Mouse (Mus musculus) neural tube, embryonic 12.5 days (tissue): ENCODE measurements around the gene Gm11555. TPM values are rescaled to one million over a fixed set of nuclear protein-coding genes. Genes with fewer than 3 reads are reported as not detected.
"Not testable (repeated sequence)": the region's sequence is repeated elsewhere in the genome, so short reads cannot be mapped to it uniquely, and the experiment has no call there.

ENCODE experiments used
- ATAC-seq: fragments of 200-750 bp; cut with Nextera tagmentation; 2 replicates; pipeline ENCODE4 v1.8.0; 2017; ENCODE audit warnings: low read depth, mild to moderate bottlenecking, moderate TSS enrichment, moderate library complexity; ENCODE audit not compliant: low FRiP score
- H3K27ac ChIP-seq: fragments of 300-500 bp; sonication (generic); 2 replicates; pipeline ENCODE4 v1.5.1; 2016
- H3K27me3 ChIP-seq: fragments of 300-500 bp; sonication (generic); replicated peaks from 2 replicates; pipeline ENCODE4 v1.6.1; 2016; ENCODE audit warnings: mild to moderate bottlenecking
- H3K36me3 ChIP-seq: fragments of 300-500 bp; sonication (generic); 2 replicates; pipeline ENCODE4 v1.6.1; 2016; ENCODE audit warnings: mild to moderate bottlenecking
- H3K4me1 ChIP-seq: fragments of 300-500 bp; sonication (generic); 2 replicates; pipeline ENCODE4 v1.6.1; 2016
- H3K4me2 ChIP-seq: fragments of 300-500 bp; sonication (generic); replicated peaks from 2 replicates; pipeline ENCODE4 v1.6.1; 2016; ENCODE audit warnings: mild to moderate bottlenecking
- H3K4me3 ChIP-seq: fragments of 300-500 bp; sonication (generic); 2 replicates; pipeline ENCODE4 v1.5.1; 2016
- H3K9ac ChIP-seq: fragments of 300-500 bp; sonication (generic); 2 replicates; pipeline ENCODE4 v1.6.1; 2016; ENCODE audit warnings: mild to moderate bottlenecking
- H3K9me3 ChIP-seq: fragments of 300-500 bp; sonication (generic); 2 replicates; pipeline ENCODE4 v1.6.1; 2016; ENCODE audit warnings: mild to moderate bottlenecking
- WGBS: fragments of 180-500 bp; shearing (Covaris S2); methylation state at CpG from one replicate; pipeline ENCODE4 v1.1.7; 2016; 5-methylcytosine and 5-hydroxymethylcytosine counted together
- polyA plus RNA-seq: library from polyadenylated mRNA; unstranded; fragments of >200 nt; fragmentation: Nextera tagmentation; extraction: Ambion mirVana; gene quantifications from 2 replicates; pipeline ENCODE4 v1.2.1, GENCODE M21; 2016

Gm11555 gene
- polyA plus RNA-seq = not detected in 2 replicates

DNA sequence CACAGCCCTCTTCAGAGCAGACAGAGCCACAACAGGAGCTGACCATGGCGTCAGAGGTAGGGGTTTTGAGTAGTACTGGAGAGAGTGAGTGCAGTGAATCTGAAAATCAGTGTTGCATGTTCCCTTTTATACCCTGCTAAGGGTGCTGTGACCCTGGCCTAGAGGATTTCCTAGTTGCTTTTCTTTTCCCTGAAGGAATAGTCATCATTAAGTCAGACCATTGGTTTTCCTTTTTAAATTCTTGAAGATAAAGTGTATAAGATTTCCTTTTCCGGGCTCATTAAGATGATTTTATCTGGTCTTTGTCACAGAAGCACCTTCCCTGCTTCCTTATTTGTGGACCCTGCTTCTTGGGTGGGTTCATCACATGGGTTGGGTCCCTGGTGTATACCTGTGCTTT, at the start of gene Gm11555:
Gene Gm11555, minus strand, starts transcription at position 101 of the 400 bp plus-strand sequence.
- no peak within 1 kb of the TSS for H3K27ac ChIP-seq
- H3K4me3 ChIP-seq = no peak within 1 kb of the TSS
- no peaks in the 10 kb centered on the region for H3K4me1 ChIP-seq
- H3K27me3 ChIP-seq = no peaks in the 10 kb centered on the region
- ATAC-seq = no peak
- no peaks in the 10 kb centered on the region for H3K36me3 ChIP-seq
- H3K9ac ChIP-seq = no peak within 1 kb of the TSS
- no peaks in the 10 kb centered on the region for H3K9me3 ChIP-seq
- H3K4me2 ChIP-seq = no peak within 1 kb of the TSS
- WGBS = 82% methylated on average over 2 of the region's 2 CpGs

DNA sequence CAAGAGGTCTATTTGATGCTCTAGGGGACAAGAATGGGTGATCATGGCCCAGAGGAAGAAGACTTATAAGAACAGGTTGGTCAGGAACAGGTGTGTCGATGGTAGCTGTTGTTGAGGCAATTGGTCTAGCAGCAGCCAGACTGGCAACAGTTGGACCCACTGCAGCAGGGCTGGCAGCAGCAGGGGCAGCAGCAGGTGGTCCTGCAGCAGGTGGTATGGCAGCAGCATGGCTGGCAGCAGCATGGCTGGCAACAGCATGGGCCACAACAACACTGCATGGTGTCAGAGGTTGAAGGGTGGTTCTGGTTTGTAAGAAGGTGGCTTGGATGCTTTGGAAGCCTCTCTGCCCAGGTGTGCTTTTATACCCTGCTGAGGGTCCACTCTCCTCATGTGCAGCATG, 40.4 kb upstream of the Gm11555 start, which contains the start of gene Gm14190:
Gene Gm14190, minus strand, starts transcription at position 278 of the 400 bp plus-strand sequence.
- H3K4me3 ChIP-seq = no peak within 1 kb of the TSS
- ATAC-seq = no peak
- H3K4me1 ChIP-seq = no peaks in the 10 kb centered on the region
- H3K36me3 ChIP-seq = no peaks in the 10 kb centered on the region
- WGBS = 80% methylated on average over 1 of the region's 1 CpGs
- no peak within 1 kb of the TSS for H3K4me2 ChIP-seq
- H3K27ac ChIP-seq = no peak within 1 kb of the TSS
- H3K9me3 ChIP-seq = no peaks in the 10 kb centered on the region
- H3K9ac ChIP-seq = no peak within 1 kb of the TSS
- no peaks in the 10 kb centered on the region for H3K27me3 ChIP-seq

DNA sequence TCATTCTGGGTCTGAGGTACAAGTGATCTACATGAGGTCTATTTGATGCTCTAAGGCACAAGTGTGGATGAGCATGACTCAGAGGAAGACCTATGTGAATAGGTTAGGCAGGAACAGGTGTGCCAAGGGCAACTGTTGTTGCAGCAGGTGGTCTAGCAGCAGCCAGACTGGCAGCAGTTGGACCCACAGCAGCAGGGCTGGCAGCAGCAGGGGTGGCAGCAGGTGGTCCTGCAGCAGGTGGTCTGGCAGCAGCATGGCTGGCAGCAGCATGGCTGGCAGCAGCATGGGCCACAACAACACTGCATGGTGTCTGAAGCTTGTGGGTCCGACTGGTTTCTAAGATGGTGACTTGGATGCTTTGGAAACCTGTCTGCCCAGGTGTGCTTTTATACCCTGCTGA, 35.2 kb upstream of the Gm11555 start:
- WGBS = 88% methylated on average over 1 of the region's 1 CpGs
- not testable (repeated sequence) for H3K9me3 ChIP-seq, ATAC-seq, H3K4me1 ChIP-seq, H3K4me2 ChIP-seq, H3K27ac ChIP-seq, H3K27me3 ChIP-seq, H3K4me3 ChIP-seq, H3K9ac ChIP-seq, H3K36me3 ChIP-seq

DNA sequence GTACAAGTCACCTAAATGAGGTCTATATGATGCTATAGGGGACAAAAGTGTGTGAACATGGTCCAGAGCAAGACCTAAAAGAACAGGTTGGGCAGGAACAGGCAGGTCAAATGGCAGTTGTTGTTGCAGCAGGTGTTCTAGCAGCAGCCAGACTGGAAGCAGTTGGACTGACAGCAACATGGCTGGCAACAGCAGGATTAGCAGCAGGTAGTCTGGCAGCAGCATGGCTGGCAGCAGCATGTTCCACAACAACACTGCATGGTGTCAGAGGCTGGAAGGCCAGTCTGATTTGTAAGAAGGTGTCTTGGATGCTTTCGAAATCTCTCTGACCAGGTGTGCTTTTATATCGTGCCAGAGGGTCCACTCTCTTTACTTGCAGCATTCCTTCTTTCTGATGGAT, 33.4 kb upstream of the Gm11555 start:
- Histone ChIP-seq H3K4me3 (no peak overlapping the region), H3K27ac (no peak overlapping the region), H3K36me3 (no peaks in the 10 kb centered on the region), H3K4me1 (no peaks in the 10 kb centered on the region), H3K27me3 (no peaks in the 10 kb centered on the region), H3K4me2 (no peak overlapping the region), H3K9me3 (no peaks in the 10 kb centered on the region), H3K9ac (no peak overlapping the region)
- 94% methylated on average over 2 of the region's 2 CpGs for WGBS
- no peak for ATAC-seq

GRCm38 (mm10) chr11:99665860-99666259, 15.8 kb upstream of the Gm11555 start, which contains the start of gene Krtap4-6:
Gene Krtap4-6 (minus strand): TSS chr11:99665960.
- no peaks in the 10 kb centered on the region for H3K27me3 ChIP-seq
- H3K4me3 ChIP-seq = no peak within 1 kb of the TSS
- no peak within 1 kb of the TSS for H3K27ac ChIP-seq
- no peaks in the 10 kb centered on the region for H3K9me3 ChIP-seq
- no peak within 1 kb of the TSS for H3K4me2 ChIP-seq
- H3K36me3 ChIP-seq = no peaks in the 10 kb centered on the region
- H3K9ac ChIP-seq = no peak within 1 kb of the TSS
- H3K4me1 ChIP-seq = no peaks in the 10 kb centered on the region
- no peak for ATAC-seq

DNA sequence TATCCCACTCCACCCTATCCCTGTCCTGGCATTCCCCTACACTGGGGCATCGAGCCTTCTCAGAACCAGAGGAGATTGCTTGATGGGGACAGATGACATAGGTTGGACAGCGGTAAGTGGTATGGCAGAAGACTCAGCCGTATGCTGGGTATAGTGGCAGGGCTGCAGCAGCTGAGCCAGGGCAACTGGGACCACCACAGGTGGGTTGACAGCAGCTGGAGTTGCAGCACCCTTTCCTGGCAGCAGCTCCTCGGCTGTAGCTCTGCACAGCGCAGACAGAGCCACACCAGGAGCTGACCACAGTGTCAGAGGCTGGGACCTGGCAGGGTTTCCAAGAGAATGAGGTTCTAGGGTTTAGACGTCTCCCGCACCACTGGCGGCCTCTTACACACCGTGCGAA, 12.8 kb upstream of the Gm11555 start:
- Histone ChIP-seq H3K9ac (no peak overlapping the region), H3K4me1 (no peaks in the 10 kb centered on the region), H3K4me3 (no peak overlapping the region), H3K27ac (no peak overlapping the region), H3K9me3 (no peaks in the 10 kb centered on the region), H3K27me3 (no peaks in the 10 kb centered on the region), H3K36me3 (no peaks in the 10 kb centered on the region), H3K4me2 (no peak overlapping the region)
- no peak for ATAC-seq
- WGBS = 89% methylated on average over 10 of the region's 10 CpGs

GRCm38 (mm10) chr11:99659256-99659655, 9.2 kb upstream of the Gm11555 start:
- Histone ChIP-seq H3K36me3 (no peaks in the 10 kb centered on the region), H3K27me3 (no peaks in the 10 kb centered on the region), H3K9ac (no peak overlapping the region), H3K4me2 (no peak overlapping the region), H3K4me3 (no peak overlapping the region), H3K27ac (no peak overlapping the region), H3K4me1 (no peaks in the 10 kb centered on the region), H3K9me3 (no peaks in the 10 kb centered on the region)
- ATAC-seq = no peak
- 87% methylated on average over 4 of the region's 4 CpGs for WGBS

DNA sequence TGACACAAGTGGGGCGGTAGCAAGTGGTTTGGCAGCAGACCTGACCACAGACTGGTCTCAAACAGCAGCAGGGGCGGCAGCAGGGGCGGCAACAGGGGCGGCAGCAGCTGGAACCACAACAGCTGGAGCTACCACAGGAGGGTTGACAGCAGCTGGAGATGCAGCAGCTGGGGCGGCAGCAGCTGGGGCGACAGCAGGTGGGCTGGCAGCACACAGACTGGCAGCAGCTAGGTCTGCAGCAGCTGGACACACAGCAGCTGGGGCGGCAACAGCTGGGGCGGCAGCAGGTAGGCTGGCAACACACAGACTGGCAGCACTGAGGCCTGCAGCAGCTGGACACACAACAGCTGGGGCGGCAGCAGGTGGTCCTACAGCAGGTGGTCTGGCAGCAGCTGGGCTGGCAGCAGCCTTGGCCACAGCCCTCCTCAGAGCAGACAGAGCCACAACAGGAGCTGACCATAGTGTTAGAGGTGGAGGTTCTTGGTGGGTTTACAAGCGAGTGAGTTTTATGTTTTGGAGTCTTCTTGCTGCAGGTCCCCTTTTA, 8.5 kb upstream of the Gm11555 start, which contains the start of gene Gm11563:
Gene Gm11563, minus strand, starts transcription at position 494 of the 544 bp plus-strand sequence.
- not testable (repeated sequence) for H3K9me3 ChIP-seq, H3K9ac ChIP-seq, H3K4me3 ChIP-seq, H3K4me2 ChIP-seq, H3K27ac ChIP-seq, H3K36me3 ChIP-seq, H3K4me1 ChIP-seq, ATAC-seq, H3K27me3 ChIP-seq
- 61% methylated on average over 10 of the region's 10 CpGs for WGBS

GRCm38 (mm10) chr11:99657051-99657450, 7.0 kb upstream of the Gm11555 start:
- Histone ChIP-seq H3K4me1 (no peaks in the 10 kb centered on the region), H3K4me2 (no peak overlapping the region), H3K36me3 (no peaks in the 10 kb centered on the region), H3K9me3 (no peaks in the 10 kb centered on the region), H3K27ac (no peak overlapping the region), H3K9ac (no peak overlapping the region), H3K27me3 (no peaks in the 10 kb centered on the region), H3K4me3 (no peak overlapping the region)
- no peak for ATAC-seq
- WGBS = 39% methylated on average over 5 of the region's 5 CpGs

GRCm38 (mm10) chr11:99646444-99646843, 3.6 kb downstream of the Gm11555 start:
- H3K4me2 ChIP-seq = no peak overlapping the region
- H3K9me3 ChIP-seq = no peaks in the 10 kb centered on the region
- no peaks in the 10 kb centered on the region for H3K4me1 ChIP-seq
- no peak overlapping the region for H3K9ac ChIP-seq
- H3K27ac ChIP-seq = no peak overlapping the region
- no peaks in the 10 kb centered on the region for H3K36me3 ChIP-seq
- ATAC-seq = no peak
- no peaks in the 10 kb centered on the region for H3K27me3 ChIP-seq
- no peak overlapping the region for H3K4me3 ChIP-seq
- 92% methylated on average over 15 of the region's 15 CpGs for WGBS

- Histone ChIP-seq H3K4me2 (no peak overlapping the region), H3K4me1 (no peaks in the 10 kb centered on the region)
- WGBS = 75% methylated on average over 3 of the region's 3 CpGs
Observed at GRCm38 (mm10) chr11:99644351-99644750, 5.7 kb downstream of the Gm11555 start.

DNA sequence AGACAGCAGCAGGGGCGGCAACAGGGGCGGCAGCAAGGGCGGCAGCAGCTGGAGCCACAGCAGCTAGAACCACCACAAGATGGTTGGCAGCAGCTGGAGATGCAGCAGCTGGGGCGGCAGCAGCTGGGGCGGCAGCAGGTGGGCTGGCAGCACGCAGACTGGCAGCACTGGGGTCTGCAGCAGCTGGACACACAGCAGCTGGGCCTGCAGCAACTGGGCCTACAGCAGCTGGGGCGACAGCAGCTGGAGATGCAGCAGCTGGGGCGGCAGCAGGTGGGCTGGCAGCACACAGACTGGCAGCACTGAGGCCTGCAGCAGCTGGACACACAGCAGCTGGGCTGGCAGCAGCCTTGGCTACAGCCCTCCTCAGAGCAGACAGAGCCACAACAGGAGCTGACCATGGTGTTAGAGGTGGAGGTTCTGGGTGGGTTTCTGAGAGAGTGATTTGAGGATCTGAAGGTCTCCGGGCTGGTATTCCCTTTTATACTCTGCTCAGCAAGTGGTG, 6.3 kb downstream of the Gm11555 start, which contains the start of gene Krtap4-7:
Gene Krtap4-7, minus strand, starts transcription at position 455 of the 505 bp plus-strand sequence.
- WGBS = 91% methylated on average over 9 of the region's 9 CpGs
- H3K36me3 ChIP-seq, H3K27ac ChIP-seq, ATAC-seq, H3K9me3 ChIP-seq, H3K4me2 ChIP-seq, H3K9ac ChIP-seq, H3K4me3 ChIP-seq, H3K4me1 ChIP-seq, H3K27me3 ChIP-seq: not testable (repeated sequence)

More at GRCm38 (mm10) chr11:99644351-99644750, 5.7 kb downstream of the Gm11555 start:
- H3K36me3 ChIP-seq = no peaks in the 10 kb centered on the region
- H3K27ac ChIP-seq = no peak overlapping the region
- H3K9me3 ChIP-seq = no peaks in the 10 kb centered on the region
- ATAC-seq = no peak
- H3K27me3 ChIP-seq = no peaks in the 10 kb centered on the region
- no peak overlapping the region for H3K9ac ChIP-seq
- H3K4me3 ChIP-seq = no peak overlapping the region

DNA sequence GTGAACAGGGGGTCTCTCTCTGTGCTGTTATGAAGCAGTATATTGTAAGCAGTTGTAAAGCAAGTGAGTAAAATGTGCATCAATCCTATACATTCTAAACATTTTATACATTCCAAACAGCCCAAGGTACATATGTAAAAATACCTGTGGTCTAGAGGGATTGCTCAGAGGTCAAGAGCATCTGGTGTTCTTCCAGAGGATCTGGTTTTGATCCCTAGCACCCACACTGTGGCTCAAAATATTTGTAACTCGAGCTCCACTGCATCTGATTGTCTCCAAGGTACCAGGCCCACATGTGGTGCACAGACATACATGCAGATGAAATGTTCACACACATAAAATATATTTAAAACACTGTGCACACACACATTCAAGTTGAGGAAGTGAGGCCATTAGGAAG, 9.1 kb downstream of the Gm11555 start:
- WGBS = 60% methylated on average over 1 of the region's 1 CpGs

More for the DNA sequence above, 9.1 kb downstream of the Gm11555 start:
- Histone ChIP-seq H3K4me2 (no peak overlapping the region), H3K27ac (no peak overlapping the region), H3K9ac (no peak overlapping the region), H3K27me3 (no peaks in the 10 kb centered on the region), H3K9me3 (no peaks in the 10 kb centered on the region), H3K4me3 (no peak overlapping the region), H3K4me1 (no peaks in the 10 kb centered on the region), H3K36me3 (no peaks in the 10 kb centered on the region)
- no peak for ATAC-seq
